Mouse (Mus musculus) spleen, postnatal 14 days (tissue): ENCODE data around the gene Atn1.
A peak's percentile ranks its signal among the peaks of the same experiment; 100 is the strongest.

ENCODE experiments used
- DNase-seq, 2 experiments: peaks; one replicate each; pipeline ENCODE4 v3.0.0; 2021 to 2022; ENCODE audit warnings: low spot score in 2 of 2

Atn1 gene

GRCm38 (mm10) chr6:124740888-124741761 lies 15.2 kb downstream of the Atn1 start, which contains the start of gene Grcc10:
Gene Grcc10, minus strand, starts transcription at chr6:124741374.
- peak; percentile 70 to 80 for DNase-seq

GRCm38 (mm10) chr6:124740211-124740887 lies 16.0 kb downstream of the Atn1 start:
- DNase-seq: peak; percentile 43 to 53

- DNase-seq: no peak
Observed at GRCm38 (mm10) chr6:124739231-124739796, 17.0 kb downstream of the Atn1 start.

GRCm38 (mm10) chr6:124738511-124739023 lies 17.8 kb downstream of the Atn1 start, which contains the start of gene Ptpn6:
Gene Ptpn6, minus strand, starts transcription at chr6:124738714.
- no peak for DNase-seq

GRCm38 (mm10) chr6:124737040-124737439 lies 19.3 kb downstream of the Atn1 start:
- no peak for DNase-seq

- DNase-seq: no peak
Observed at GRCm38 (mm10) chr6:124734417-124734816, 21.9 kb downstream of the Atn1 start.

GRCm38 (mm10) chr6:124732476-124733370 lies 23.6 kb downstream of the Atn1 start:
- peak; percentile 71 to 80 for DNase-seq

- DNase-seq: no peak
Observed at GRCm38 (mm10) chr6:124731038-124731437, 25.3 kb downstream of the Atn1 start.

GRCm38 (mm10) chr6:124729850-124730705 lies 26.2 kb downstream of the Atn1 start:
- DNase-seq: no peak

GRCm38 (mm10) chr6:124728621-124729020 lies 27.7 kb downstream of the Atn1 start:
- DNase-seq: no peak

- DNase-seq: no peak
Observed at GRCm38 (mm10) chr6:124724472-124724871, 31.9 kb downstream of the Atn1 start.

GRCm38 (mm10) chr6:124723541-124723940 lies 32.8 kb downstream of the Atn1 start:
- no peak for DNase-seq

- no peak for DNase-seq
Observed at GRCm38 (mm10) chr6:124722876-124723473, 33.3 kb downstream of the Atn1 start.

- no peak for DNase-seq
Observed at GRCm38 (mm10) chr6:124720904-124721303, 35.4 kb downstream of the Atn1 start.

- DNase-seq: no peak
Observed at GRCm38 (mm10) chr6:124719354-124719978, 36.9 kb downstream of the Atn1 start.

GRCm38 (mm10) chr6:124718703-124719102 lies 37.6 kb downstream of the Atn1 start:
- no peak for DNase-seq

- DNase-seq: no peak
Observed at GRCm38 (mm10) chr6:124717968-124718367, 38.4 kb downstream of the Atn1 start.

GRCm38 (mm10) chr6:124716864-124717490 lies 39.3 kb downstream of the Atn1 start:
- peak in 1 of 2 experiments; percentile 57 for DNase-seq

- DNase-seq: no peak
Observed at GRCm38 (mm10) chr6:124712918-124713317, 43.4 kb downstream of the Atn1 start.
